Mouse (Mus musculus): ENCODE data around the gene Heyl. TPM values are rescaled to one million over a fixed set of nuclear protein-coding genes. Genes with fewer than 3 reads are reported as not detected.
A peak's percentile ranks its signal among the peaks of the same experiment; 100 is the strongest.

The Heyl gene
- polyA plus RNA-seq (2014; fragmentation: Nextera tagmentation; extraction: Ambion mirVana) = 10.5 and 14.2 TPM in 2 replicates

DNA sequence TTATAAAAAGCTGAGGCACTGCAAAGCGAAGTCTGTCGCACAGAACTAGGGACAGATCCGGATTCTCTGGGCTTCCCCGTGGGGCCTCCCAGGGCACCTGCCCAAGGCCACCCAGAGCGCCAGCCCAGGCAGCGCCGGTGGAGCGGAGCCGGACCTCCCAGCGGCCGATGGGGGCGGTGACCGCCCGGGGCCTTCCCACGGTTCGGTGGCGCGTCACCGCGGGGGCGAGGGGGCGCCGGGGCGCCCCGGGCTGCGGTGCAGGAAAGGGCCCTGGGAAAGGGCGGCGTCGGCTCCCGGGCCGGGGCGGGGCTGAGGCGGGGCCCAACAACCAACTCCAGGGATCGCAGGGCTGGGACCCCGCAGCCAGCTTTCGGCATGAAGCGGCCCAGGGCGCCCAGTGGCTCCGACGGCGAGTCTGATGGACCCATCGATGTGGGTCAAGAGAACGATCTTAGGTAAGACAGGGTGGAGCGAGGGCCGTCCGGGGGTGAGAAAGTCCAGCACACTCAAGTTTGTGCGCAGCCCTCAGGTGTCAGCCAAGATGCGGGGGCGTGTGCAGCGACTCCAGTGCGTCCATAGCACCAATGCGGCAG, at the start of gene Heyl:
Heyl (plus strand) TSS at position 65 of the 593 bp plus-strand sequence.
- peak within 1 kb of the TSS; percentile 45; the same call in 1 of the 2 replicates for H3K9ac ChIP-seq (ENCODE audit: low read depth, low read length)
- H3K27ac ChIP-seq (ENCODE audit: low read depth, low read length) = no peak within 1 kb of the TSS
- DNase-seq (ENCODE audit: low spot score) (peak; percentile 51), ATAC-seq (ENCODE audit: low FRiP score) (peak; percentile 69)
- H3K4me1 ChIP-seq (replicated peaks; ENCODE audit: control insufficient read depth, insufficient read depth, low read length) = peaks cover 7% of the 10 kb centered on the region
- no peaks in the 10 kb centered on the region for H3K9me3 ChIP-seq (ENCODE audit: control insufficient read depth, low read length)
- peak within 1 kb of the TSS; percentile 82 for H3K4me2 ChIP-seq (replicated peaks; ENCODE audit: low read depth, low read length)
- WGBS = 2% methylated on average over 50 of the region's 52 CpGs
- no peaks in the 10 kb centered on the region for H3K36me3 ChIP-seq (ENCODE audit: control insufficient read depth, insufficient read depth, low read length)
- peaks cover 30% of the 10 kb centered on the region for H3K27me3 ChIP-seq (ENCODE audit: control insufficient read depth, insufficient read depth, low read length)
- H3K4me3 ChIP-seq (ENCODE audit: low read depth, low read length) = peak within 1 kb of the TSS; percentile 36

DNA sequence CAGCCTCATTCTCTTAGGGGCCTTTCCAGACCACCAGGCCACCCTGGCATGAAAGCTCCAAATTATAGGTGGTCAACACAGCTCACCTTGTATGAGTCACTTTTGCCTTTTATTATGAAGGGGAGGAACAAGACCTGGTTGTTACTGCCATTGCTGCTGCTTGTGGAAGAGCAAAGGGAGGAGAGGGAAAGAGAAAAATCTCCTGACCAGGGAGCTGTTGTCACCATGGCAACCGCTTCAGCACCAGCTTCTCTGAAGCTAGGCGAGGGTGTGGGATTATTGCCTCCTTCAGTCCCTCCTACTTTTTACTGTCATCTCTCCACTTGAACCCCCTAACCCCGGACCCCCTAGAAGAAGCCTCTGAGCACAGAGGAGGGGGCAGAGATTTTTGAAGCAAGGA, 48.5 kb upstream of the Heyl start:
- H3K4me2 ChIP-seq (replicated peaks; ENCODE audit: low read depth, low read length) = no peak overlapping the region
- ATAC-seq (ENCODE audit: low FRiP score) (no peak), DNase-seq (ENCODE audit: low spot score) (no peak)
- 52% methylated on average over 3 of the region's 3 CpGs for WGBS
- H3K9me3 ChIP-seq (ENCODE audit: control insufficient read depth, low read length) = no peaks in the 10 kb centered on the region
- no peak overlapping the region for H3K4me3 ChIP-seq (ENCODE audit: low read depth, low read length)
- H3K36me3 ChIP-seq (ENCODE audit: control insufficient read depth, insufficient read depth, low read length) = no peaks in the 10 kb centered on the region
- H3K4me1 ChIP-seq (replicated peaks; ENCODE audit: control insufficient read depth, insufficient read depth, low read length) = peaks cover 8% of the 10 kb centered on the region
- peaks cover 31% of the 10 kb centered on the region for H3K27me3 ChIP-seq (ENCODE audit: control insufficient read depth, insufficient read depth, low read length)
- no peak overlapping the region for H3K27ac ChIP-seq (ENCODE audit: low read depth, low read length)
- H3K9ac ChIP-seq (ENCODE audit: low read depth, low read length) = no peak overlapping the region

DNA sequence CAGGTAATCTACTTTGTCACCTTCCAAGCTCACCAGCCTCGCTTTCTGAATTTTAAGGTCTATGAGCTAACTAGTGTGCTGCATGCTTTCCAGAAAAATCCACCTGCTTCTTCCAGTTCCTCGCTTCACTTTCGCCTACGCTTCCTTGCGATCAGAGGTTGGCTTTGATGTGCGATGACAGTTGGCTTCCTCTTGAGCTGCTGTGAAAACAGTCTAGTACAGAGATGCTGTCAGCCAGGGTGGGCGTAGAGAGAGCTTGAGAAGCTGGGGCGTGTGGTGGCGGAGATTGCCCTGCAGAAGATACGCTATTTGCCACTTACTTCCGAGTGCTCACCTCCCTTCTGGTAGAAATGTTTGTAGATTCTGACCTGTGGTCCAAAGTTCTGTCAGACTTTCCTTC, 41.0 kb upstream of the Heyl start:
- H3K27me3 ChIP-seq (ENCODE audit: control insufficient read depth, insufficient read depth, low read length) = no peaks in the 10 kb centered on the region
- ATAC-seq (ENCODE audit: low FRiP score) = no peak

DNA sequence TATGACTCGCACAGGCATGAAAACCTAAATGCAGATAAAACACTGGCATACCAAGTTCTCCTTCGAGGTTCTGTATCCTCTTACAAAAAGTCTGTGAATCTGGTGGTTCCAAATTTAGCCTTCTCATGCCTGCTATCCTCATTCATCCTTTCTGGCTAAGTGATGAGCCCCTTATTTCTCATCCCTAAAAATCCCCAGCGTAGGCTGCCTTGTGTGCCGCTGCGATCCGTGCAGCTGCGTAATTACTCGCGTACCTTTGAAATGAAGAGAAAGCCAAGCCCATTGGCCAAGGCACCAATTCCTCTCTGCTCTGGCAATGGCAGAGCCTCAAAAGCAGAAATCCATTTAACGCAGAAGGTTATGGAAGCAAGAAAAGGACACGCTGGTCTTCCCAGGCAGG, 39.6 kb upstream of the Heyl start:
- no peak overlapping the region for H3K27ac ChIP-seq (ENCODE audit: low read depth, low read length)
- DNase-seq (ENCODE audit: low spot score) (no peak), ATAC-seq (ENCODE audit: low FRiP score) (no peak)
- no peak overlapping the region for H3K9ac ChIP-seq (ENCODE audit: low read depth, low read length)
- H3K4me2 ChIP-seq (replicated peaks; ENCODE audit: low read depth, low read length) = no peak overlapping the region
- H3K4me3 ChIP-seq (ENCODE audit: low read depth, low read length) = no peak overlapping the region
- H3K9me3 ChIP-seq (ENCODE audit: control insufficient read depth, low read length) = no peaks in the 10 kb centered on the region
- 93% methylated on average over 11 of the region's 11 CpGs for WGBS
- H3K27me3 ChIP-seq (ENCODE audit: control insufficient read depth, insufficient read depth, low read length) = no peaks in the 10 kb centered on the region
- H3K36me3 ChIP-seq (ENCODE audit: control insufficient read depth, insufficient read depth, low read length) = no peaks in the 10 kb centered on the region
- H3K4me1 ChIP-seq (replicated peaks; ENCODE audit: control insufficient read depth, insufficient read depth, low read length) = no peaks in the 10 kb centered on the region

More for the DNA sequence above, 41.0 kb upstream of the Heyl start:
- no peak for DNase-seq (ENCODE audit: low spot score)
- Histone ChIP-seq H3K27ac (ENCODE audit: low read depth, low read length) (no peak overlapping the region), H3K4me2 (replicated peaks; ENCODE audit: low read depth, low read length) (no peak overlapping the region), H3K9me3 (ENCODE audit: control insufficient read depth, low read length) (no peaks in the 10 kb centered on the region), H3K4me1 (replicated peaks; ENCODE audit: control insufficient read depth, insufficient read depth, low read length) (no peaks in the 10 kb centered on the region), H3K4me3 (ENCODE audit: low read depth, low read length) (no peak overlapping the region), H3K9ac (ENCODE audit: low read depth, low read length) (no peak overlapping the region), H3K36me3 (ENCODE audit: control insufficient read depth, insufficient read depth, low read length) (no peaks in the 10 kb centered on the region)
- 81% methylated on average over 11 of the region's 11 CpGs for WGBS

DNA sequence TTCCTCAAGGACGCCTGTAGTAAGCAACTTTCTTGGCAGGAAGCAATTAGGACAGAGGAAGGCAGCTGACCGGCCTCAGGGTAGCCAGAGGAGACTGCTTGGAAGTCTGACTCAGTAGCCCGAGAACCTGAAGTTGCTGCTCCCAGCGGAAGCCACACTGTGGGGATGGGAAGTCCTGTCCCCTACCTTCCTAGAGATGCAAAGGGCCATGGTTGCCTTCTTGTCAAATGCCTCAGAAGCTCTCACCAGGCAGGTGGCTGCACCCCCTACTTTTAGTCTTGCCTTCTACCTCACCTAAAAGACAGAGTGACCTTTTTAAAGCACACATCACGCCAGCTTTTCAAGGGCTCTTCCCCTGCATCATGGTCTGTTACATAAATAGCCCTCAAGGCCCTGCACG, 36.7 kb upstream of the Heyl start:
- Histone ChIP-seq H3K4me2 (replicated peaks; ENCODE audit: low read depth, low read length) (no peak overlapping the region), H3K9me3 (ENCODE audit: control insufficient read depth, low read length) (no peaks in the 10 kb centered on the region), H3K4me1 (replicated peaks; ENCODE audit: control insufficient read depth, insufficient read depth, low read length) (peaks cover 4% of the 10 kb centered on the region), H3K27ac (ENCODE audit: low read depth, low read length) (no peak overlapping the region), H3K9ac (ENCODE audit: low read depth, low read length) (no peak overlapping the region), H3K36me3 (ENCODE audit: control insufficient read depth, insufficient read depth, low read length) (no peaks in the 10 kb centered on the region), H3K4me3 (ENCODE audit: low read depth, low read length) (no peak overlapping the region), H3K27me3 (ENCODE audit: control insufficient read depth, insufficient read depth, low read length) (peaks cover 7% of the 10 kb centered on the region)
- ATAC-seq (ENCODE audit: low FRiP score) (no peak), DNase-seq (ENCODE audit: low spot score) (no peak)
- WGBS = 71% methylated on average over 6 of the region's 6 CpGs

DNA sequence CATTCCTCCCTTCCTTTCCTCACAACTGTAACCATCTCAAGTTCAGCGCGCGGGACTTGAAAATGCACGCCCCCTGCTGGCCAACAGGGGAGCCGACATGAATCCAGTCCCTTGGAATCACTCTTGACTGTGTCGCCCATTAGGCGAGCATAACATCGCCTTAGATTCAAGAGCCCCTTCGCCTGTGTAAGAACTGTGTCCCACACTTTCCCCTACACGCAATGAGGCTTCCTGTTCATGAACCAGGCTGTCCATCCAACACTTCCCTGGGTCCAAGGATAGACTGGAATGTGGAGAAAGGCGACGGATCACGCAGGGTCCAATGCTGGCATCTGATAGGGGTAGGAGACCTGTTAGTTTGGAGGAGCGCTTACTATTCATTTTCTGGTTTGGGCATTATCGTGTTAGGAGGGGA, 32.6 kb upstream of the Heyl start:
- Histone ChIP-seq H3K9me3 (ENCODE audit: control insufficient read depth, low read length) (no peaks in the 10 kb centered on the region), H3K27ac (ENCODE audit: low read depth, low read length) (no peak overlapping the region), H3K4me1 (replicated peaks; ENCODE audit: control insufficient read depth, insufficient read depth, low read length) (peaks cover 4% of the 10 kb centered on the region), H3K36me3 (ENCODE audit: control insufficient read depth, insufficient read depth, low read length) (no peaks in the 10 kb centered on the region), H3K27me3 (ENCODE audit: control insufficient read depth, insufficient read depth, low read length) (peaks cover 18% of the 10 kb centered on the region), H3K4me3 (ENCODE audit: low read depth, low read length) (peak overlapping the region; percentile 43), H3K9ac (ENCODE audit: low read depth, low read length) (peak overlapping the region; percentile 48; the same call in 1 of the 2 replicates), H3K4me2 (replicated peaks; ENCODE audit: low read depth, low read length) (peak overlapping the region; percentile 90)
- whole genome bisulfite sequencing = 3% methylated on average over 15 of the region's 15 CpGs
- ATAC-seq (ENCODE audit: low FRiP score) (peak; percentile 66), DNase-seq (ENCODE audit: low spot score) (peak; percentile 86)

DNA sequence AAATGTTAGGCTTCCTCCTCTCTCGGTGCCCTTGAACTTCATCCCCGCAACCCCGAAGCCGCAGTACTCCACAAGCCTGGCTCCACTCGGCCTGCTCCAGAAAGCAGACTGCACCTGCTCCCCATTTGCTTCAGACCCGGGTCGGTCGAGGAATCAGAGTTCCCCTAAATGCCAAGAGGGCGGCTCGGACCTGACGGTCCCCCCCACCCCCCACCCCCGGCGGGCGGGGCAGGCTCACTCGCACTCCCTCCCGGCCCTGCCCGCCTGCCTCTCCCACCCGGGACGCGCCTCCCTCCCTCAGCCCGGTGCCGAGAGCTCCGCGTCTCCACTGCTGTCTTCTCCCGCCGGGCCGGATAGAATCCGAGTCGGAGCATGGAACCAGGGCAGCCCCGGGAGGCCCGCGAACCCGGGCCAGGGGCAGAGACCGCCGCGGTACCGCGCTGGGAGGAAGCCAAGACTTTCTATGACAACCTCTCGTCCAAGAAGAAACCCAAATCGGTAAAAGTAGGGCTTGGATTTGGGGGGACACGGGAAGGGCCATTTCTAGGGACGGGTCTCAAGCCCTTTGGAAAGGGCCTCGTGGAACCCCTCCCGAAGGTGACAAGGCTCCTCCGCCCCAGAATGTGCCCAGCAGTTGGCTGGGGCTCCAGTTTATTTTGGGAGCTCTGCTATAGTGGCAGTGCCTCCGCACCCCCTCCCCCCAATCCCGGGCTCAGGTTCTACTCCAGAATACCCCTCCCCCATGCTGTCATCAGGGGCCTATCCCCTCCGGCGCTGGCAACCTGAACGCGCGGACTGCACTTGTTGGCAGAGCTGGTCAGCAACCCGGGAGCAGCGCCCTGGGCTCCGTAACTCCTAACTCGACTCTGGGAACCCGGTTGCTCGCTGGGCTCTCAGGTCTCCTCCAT, 31.9 kb upstream of the Heyl start, which contains the start of gene Nt5c1a:
Nt5c1a (plus strand) TSS at position 319 of the 908 bp plus-strand sequence.
- peak; percentile 55 for DNase-seq (ENCODE audit: low spot score)
- ATAC-seq (ENCODE audit: low FRiP score) = peak; percentile 49

DNA sequence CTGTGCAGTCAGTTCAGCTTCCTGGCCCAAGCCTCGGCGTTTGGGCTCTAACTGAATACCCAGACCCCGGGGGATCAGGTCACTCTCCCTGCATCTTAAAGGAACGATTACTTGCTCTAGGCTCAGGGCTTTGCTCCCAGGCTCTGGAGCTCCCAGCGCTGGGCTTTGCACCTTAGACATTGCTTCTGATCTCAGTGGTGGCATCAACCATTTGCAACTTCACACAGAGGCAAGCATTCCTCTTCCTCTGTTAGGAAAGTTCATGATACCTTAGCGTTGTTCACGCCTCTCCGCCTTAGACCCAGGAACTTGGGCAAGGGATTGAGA, 31.3 kb upstream of the Heyl start:
- peaks cover 18% of the 10 kb centered on the region for H3K27me3 ChIP-seq (ENCODE audit: control insufficient read depth, insufficient read depth, low read length)
- H3K4me1 ChIP-seq (replicated peaks; ENCODE audit: control insufficient read depth, insufficient read depth, low read length) = peaks cover 4% of the 10 kb centered on the region
- H3K36me3 ChIP-seq (ENCODE audit: control insufficient read depth, insufficient read depth, low read length) = no peaks in the 10 kb centered on the region
- no peak overlapping the region for H3K27ac ChIP-seq (ENCODE audit: low read depth, low read length)
- DNase-seq (ENCODE audit: low spot score) (peak; percentile 21), ATAC-seq (ENCODE audit: low FRiP score) (no peak)
- peak overlapping the region; percentile 90; the same call in 1 of the 2 replicates for H3K4me2 ChIP-seq (replicated peaks; ENCODE audit: low read depth, low read length)
- 9% methylated on average over 8 of the region's 8 CpGs for WGBS
- H3K9me3 ChIP-seq (ENCODE audit: control insufficient read depth, low read length) = no peaks in the 10 kb centered on the region
- H3K9ac ChIP-seq (ENCODE audit: low read depth, low read length) = no peak overlapping the region
- no peak overlapping the region for H3K4me3 ChIP-seq (ENCODE audit: low read depth, low read length)

More for the DNA sequence above, 31.9 kb upstream of the Heyl start, which contains the start of gene Nt5c1a:
- H3K9ac ChIP-seq (ENCODE audit: low read depth, low read length) = peak within 1 kb of the TSS; percentile 48
- WGBS = 1% methylated on average over 58 of the region's 58 CpGs
- H3K9me3 ChIP-seq (ENCODE audit: control insufficient read depth, low read length) = no peaks in the 10 kb centered on the region
- no peaks in the 10 kb centered on the region for H3K36me3 ChIP-seq (ENCODE audit: control insufficient read depth, insufficient read depth, low read length)
- peak within 1 kb of the TSS; percentile 43 for H3K4me3 ChIP-seq (ENCODE audit: low read depth, low read length)
- peaks cover 18% of the 10 kb centered on the region for H3K27me3 ChIP-seq (ENCODE audit: control insufficient read depth, insufficient read depth, low read length)
- peak within 1 kb of the TSS; percentile 90 for H3K4me2 ChIP-seq (replicated peaks; ENCODE audit: low read depth, low read length)
- H3K4me1 ChIP-seq (replicated peaks; ENCODE audit: control insufficient read depth, insufficient read depth, low read length) = peaks cover 4% of the 10 kb centered on the region
- H3K27ac ChIP-seq (ENCODE audit: low read depth, low read length) = no peak within 1 kb of the TSS

Measured in hindbrain, embryonic 11.5 days (tissue).